Mouse (Mus musculus) cerebellum, adult (tissue): ENCODE results near the gene Reg1.
"Not testable (repeated sequence)": the region's sequence is repeated elsewhere in the genome, so short reads cannot be mapped to it uniquely, and the experiment has no call there.

Experiments used
- ATAC-seq: cut with Nextera tagmentation; 2 replicates; pipeline ENCODE4 v1.9.2; 2017; ENCODE audit warnings: mild to moderate bottlenecking, moderate library complexity, mixed read lengths; ENCODE audit not compliant: insufficient number of reproducible peaks, low FRiP score, low TSS enrichment

Reg1 gene

GRCm38 (mm10) chr6:78422411-78422810 is at the start of gene Reg1:
Gene Reg1, plus strand, starts transcription at chr6:78422711.
- ATAC-seq, result not testable (repeated sequence)

- ATAC-seq, result no peak
Measured at GRCm38 (mm10) chr6:78378765-78379164, 43.7 kb upstream of the Reg1 start, which contains the start of gene Reg3d. Gene Reg3d, minus strand, starts transcription at chr6:78378865.

GRCm38 (mm10) chr6:78380409-78380808 is 42.1 kb upstream of the Reg1 start, which contains the start of gene Reg3a:
Gene Reg3a, plus strand, starts transcription at chr6:78380709.
- ATAC-seq, result no peak

- no peak for ATAC-seq
Measured at GRCm38 (mm10) chr6:78385609-78386008, 36.9 kb upstream of the Reg1 start.

GRCm38 (mm10) chr6:78395323-78395722 is 27.2 kb upstream of the Reg1 start, which contains the start of gene Reg2:
Gene Reg2, plus strand, starts transcription at chr6:78395623.
- ATAC-seq, result not testable (repeated sequence)

GRCm38 (mm10) chr6:78425497-78425896 is 3.0 kb downstream of the Reg1 start:
- no peak for ATAC-seq

- no peak for ATAC-seq
Measured at GRCm38 (mm10) chr6:78447202-78447601, 24.7 kb downstream of the Reg1 start.

GRCm38 (mm10) chr6:78448409-78448808 is 25.9 kb downstream of the Reg1 start:
- ATAC-seq, result no peak

- no peak for ATAC-seq
Measured at GRCm38 (mm10) chr6:78452804-78453203, 30.3 kb downstream of the Reg1 start.

GRCm38 (mm10) chr6:78460191-78460825 is 37.8 kb downstream of the Reg1 start:
- ATAC-seq, result no peak

- ATAC-seq, result no peak
Measured at GRCm38 (mm10) chr6:78462360-78462759, 39.8 kb downstream of the Reg1 start.

- no peak for ATAC-seq
Measured at GRCm38 (mm10) chr6:78463266-78463665, 40.8 kb downstream of the Reg1 start.

- no peak for ATAC-seq
Measured at GRCm38 (mm10) chr6:78468772-78469171, 46.3 kb downstream of the Reg1 start, which contains the start of gene Reg3g. Gene Reg3g, minus strand, starts transcription at chr6:78468872.

- ATAC-seq, result no peak
Measured at GRCm38 (mm10) chr6:78469287-78469686, 46.8 kb downstream of the Reg1 start.
